Mouse (Mus musculus): ENCODE results near the gene Rmnd1.

DNA sequence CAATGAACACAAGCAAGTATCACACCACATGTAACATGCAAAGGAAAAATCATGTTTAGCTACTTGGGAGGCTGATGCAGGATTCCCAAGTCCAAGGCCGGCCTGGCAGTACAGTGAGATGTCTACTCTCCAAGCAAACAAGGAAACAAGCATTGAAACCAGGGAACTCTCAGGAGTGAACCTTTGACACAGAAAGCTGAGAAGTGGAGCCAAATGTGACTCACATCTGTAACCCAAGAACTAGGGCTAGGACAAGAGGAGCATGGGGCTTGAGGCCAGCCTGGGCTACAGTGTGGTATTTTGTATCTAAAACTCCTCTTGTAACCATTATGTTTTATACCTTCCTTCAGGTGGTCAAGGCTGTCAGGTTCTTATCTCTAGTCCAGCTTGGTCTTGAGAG, 25.0 kb downstream of the Rmnd1 start:
- TF ChIP-seq POLR2A (IDR thresholded peaks at IDR 0.05; ENCODE audit: control insufficient read depth, low read depth, low read length) (no peak), CTCF (IDR thresholded peaks at IDR 0.05; ENCODE audit: control insufficient read depth, insufficient read depth, insufficient replicate concordance, low read depth, low read length) (no peak)
